Mouse (Mus musculus): ENCODE data around the gene 4921517D22Rik. TPM values are rescaled to one million over a fixed set of nuclear protein-coding genes. Genes with fewer than 3 reads are reported as not detected.

4921517D22Rik gene
- polyA plus RNA-seq, 1 experiment from 2014 or later, result not detected

DNA sequence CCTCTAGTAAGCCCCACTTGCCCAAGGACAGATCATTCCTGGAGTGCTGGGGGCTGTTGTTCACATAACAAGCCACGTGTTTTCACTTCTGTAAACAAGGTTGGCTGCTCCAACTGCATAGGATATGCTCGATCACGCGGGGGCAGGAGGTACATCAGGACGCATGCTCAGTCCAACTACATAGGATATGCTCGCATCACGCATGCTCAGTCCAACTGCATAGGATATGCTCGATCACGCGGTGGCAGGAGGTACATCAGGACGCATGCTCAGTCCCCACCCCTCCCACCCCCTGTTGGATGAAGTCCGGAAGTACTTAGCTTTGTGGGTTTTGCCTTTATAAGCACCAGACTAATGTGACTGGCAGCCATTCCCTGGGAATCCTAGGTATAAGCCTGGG is 31.9 kb downstream of the 4921517D22Rik start:
- peaks cover 18% of the 10 kb centered on the region for H3K36me3 ChIP-seq (ENCODE audit: control insufficient read depth, insufficient read depth, low read length)

DNA sequence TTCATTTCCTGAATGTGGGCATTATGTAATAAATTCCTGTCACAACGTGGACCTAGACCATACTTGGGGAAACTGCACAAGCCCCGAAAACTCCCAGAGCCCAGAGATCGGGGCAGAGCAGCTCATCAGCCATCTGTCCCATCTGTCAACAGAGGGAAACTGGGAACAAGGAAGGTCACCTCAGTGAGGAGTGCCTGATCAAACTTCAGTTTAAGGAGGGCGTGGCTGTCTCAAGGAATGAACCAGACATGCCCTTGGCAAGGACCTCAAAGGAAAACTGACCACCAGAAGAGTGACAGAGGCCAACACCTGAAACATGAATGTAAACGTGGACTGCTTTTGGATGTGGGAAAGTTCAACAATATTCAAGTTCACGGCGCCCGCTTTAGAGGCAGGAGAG is 32.5 kb downstream of the 4921517D22Rik start:
- no peak overlapping the region for H3K4me3 ChIP-seq (ENCODE audit: low read depth, low read length)
- no peak overlapping the region for H3K4me2 ChIP-seq
- no peak overlapping the region for H3K27ac ChIP-seq (ENCODE audit: low read depth, low read length)
- H3K27me3 ChIP-seq (ENCODE audit: control insufficient read depth, insufficient read depth, low read length), result no peaks in the 10 kb centered on the region
- H3K36me3 ChIP-seq (ENCODE audit: control insufficient read depth, insufficient read depth, low read length), result peaks cover 18% of the 10 kb centered on the region
- no peaks in the 10 kb centered on the region for H3K9me3 ChIP-seq (replicated peaks; ENCODE audit: control insufficient read depth, low read length)
- no peak overlapping the region for H3K9ac ChIP-seq (ENCODE audit: low read depth, low read length)
- WGBS (ENCODE audit: insufficient replicate concordance), result 89% methylated on average over 8 of the region's 8 CpGs
- no peak for ATAC-seq (replicated peaks; ENCODE audit: insufficient number of reproducible peaks, low FRiP score, low TSS enrichment)
- H3K4me1 ChIP-seq (ENCODE audit: control insufficient read depth, insufficient read depth, low read length), result peaks cover 5% of the 10 kb centered on the region; the same call in 1 of the 2 replicates

More for the DNA sequence above, 31.9 kb downstream of the 4921517D22Rik start:
- H3K9ac ChIP-seq (ENCODE audit: low read depth, low read length), result no peak overlapping the region
- no peaks in the 10 kb centered on the region for H3K27me3 ChIP-seq (ENCODE audit: control insufficient read depth, insufficient read depth, low read length)
- H3K4me1 ChIP-seq (ENCODE audit: control insufficient read depth, insufficient read depth, low read length), result no peaks in the 10 kb centered on the region; the same call in 1 of the 2 replicates
- H3K4me3 ChIP-seq (ENCODE audit: low read depth, low read length), result no peak overlapping the region
- 93% methylated on average over 12 of the region's 12 CpGs for WGBS (ENCODE audit: insufficient replicate concordance)
- H3K4me2 ChIP-seq, result no peak overlapping the region
- ATAC-seq (replicated peaks; ENCODE audit: insufficient number of reproducible peaks, low FRiP score, low TSS enrichment), result no peak
- no peaks in the 10 kb centered on the region for H3K9me3 ChIP-seq (replicated peaks; ENCODE audit: control insufficient read depth, low read length)
- H3K27ac ChIP-seq (ENCODE audit: low read depth, low read length), result no peak overlapping the region

DNA sequence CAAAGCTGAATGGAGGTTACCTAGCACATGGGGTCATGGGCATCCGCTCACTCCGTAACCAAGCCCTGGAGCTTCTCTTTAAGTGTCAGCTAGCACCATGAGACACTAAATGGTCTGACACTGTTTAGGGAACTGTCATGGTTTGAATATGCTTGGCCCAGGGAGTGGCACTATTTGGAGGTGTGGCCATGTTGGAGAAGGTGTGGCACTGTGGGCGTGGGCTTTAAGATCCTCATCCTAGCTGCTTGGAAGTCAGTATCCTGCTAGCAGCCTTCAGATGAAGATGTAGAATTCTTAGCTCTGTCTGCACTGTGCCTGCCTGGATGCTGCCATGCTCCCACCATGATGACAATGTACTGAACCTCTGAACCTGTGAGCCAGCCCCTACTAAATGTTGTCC is 33.5 kb downstream of the 4921517D22Rik start:
- ATAC-seq (replicated peaks; ENCODE audit: insufficient number of reproducible peaks, low FRiP score, low TSS enrichment), result no peak
- Histone ChIP-seq H3K4me2 (no peak overlapping the region), H3K27ac (ENCODE audit: low read depth, low read length) (no peak overlapping the region), H3K9me3 (replicated peaks; ENCODE audit: control insufficient read depth, low read length) (no peaks in the 10 kb centered on the region), H3K9ac (ENCODE audit: low read depth, low read length) (no peak overlapping the region), H3K27me3 (ENCODE audit: control insufficient read depth, insufficient read depth, low read length) (no peaks in the 10 kb centered on the region), H3K4me3 (ENCODE audit: low read depth, low read length) (no peak overlapping the region), H3K36me3 (ENCODE audit: control insufficient read depth, insufficient read depth, low read length) (peaks cover 18% of the 10 kb centered on the region), H3K4me1 (ENCODE audit: control insufficient read depth, insufficient read depth, low read length) (peaks cover 5% of the 10 kb centered on the region; the same call in 1 of the 2 replicates)
- 90% methylated on average over 3 of the region's 3 CpGs for WGBS (ENCODE audit: insufficient replicate concordance)

DNA sequence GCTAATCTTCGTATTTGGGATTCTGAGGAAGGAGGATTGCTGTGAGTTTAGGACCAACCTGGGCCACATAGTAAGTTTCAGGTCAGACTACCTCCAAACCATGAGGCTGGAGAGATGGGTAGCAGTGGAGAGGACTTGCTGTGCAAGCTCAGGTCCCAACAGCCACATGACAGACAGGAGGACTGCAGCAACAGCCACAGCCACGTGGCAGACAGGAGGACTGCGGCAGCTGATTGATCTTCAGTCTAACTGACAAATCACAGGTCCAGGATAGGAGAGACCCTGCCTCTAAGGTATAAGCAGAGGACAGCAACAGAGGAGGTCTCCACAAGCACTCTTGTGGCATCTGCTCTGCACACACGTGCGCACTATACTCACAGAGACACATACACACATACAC is 36.1 kb downstream of the 4921517D22Rik start:
- Histone ChIP-seq H3K4me2 (no peak overlapping the region), H3K36me3 (ENCODE audit: control insufficient read depth, insufficient read depth, low read length) (peaks cover 12% of the 10 kb centered on the region), H3K9me3 (replicated peaks; ENCODE audit: control insufficient read depth, low read length) (no peaks in the 10 kb centered on the region), H3K4me3 (ENCODE audit: low read depth, low read length) (no peak overlapping the region), H3K4me1 (ENCODE audit: control insufficient read depth, insufficient read depth, low read length) (peaks cover 15% of the 10 kb centered on the region), H3K27ac (ENCODE audit: low read depth, low read length) (no peak overlapping the region), H3K27me3 (ENCODE audit: control insufficient read depth, insufficient read depth, low read length) (no peaks in the 10 kb centered on the region), H3K9ac (ENCODE audit: low read depth, low read length) (no peak overlapping the region)
- 87% methylated on average over 5 of the region's 5 CpGs for WGBS (ENCODE audit: insufficient replicate concordance)
- no peak for ATAC-seq (replicated peaks; ENCODE audit: insufficient number of reproducible peaks, low FRiP score, low TSS enrichment)

DNA sequence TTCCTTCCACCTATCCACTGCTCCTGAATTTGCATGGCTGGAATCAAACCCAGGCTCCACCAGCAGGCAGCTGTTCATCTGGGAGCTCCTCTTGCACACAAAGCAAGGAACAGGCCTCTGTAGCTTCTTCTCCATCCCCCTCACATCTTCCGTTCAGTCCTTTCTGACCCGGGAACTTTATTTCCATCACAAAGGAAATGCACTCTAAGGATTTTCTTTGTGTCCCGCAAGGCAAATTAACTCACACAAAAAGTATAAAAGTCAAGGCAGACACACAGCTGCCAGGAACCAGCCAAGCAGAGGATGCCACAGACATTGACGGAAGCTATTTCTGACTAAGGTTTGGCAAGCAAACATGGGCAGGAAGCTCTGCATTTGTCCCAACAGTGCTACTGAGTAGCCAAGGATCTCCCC is 36.9 kb downstream of the 4921517D22Rik start:
- Histone ChIP-seq H3K27me3 (ENCODE audit: control insufficient read depth, insufficient read depth, low read length) (no peaks in the 10 kb centered on the region), H3K4me2 (no peak overlapping the region), H3K4me1 (ENCODE audit: control insufficient read depth, insufficient read depth, low read length) (peaks cover 23% of the 10 kb centered on the region), H3K27ac (ENCODE audit: low read depth, low read length) (no peak overlapping the region), H3K9me3 (replicated peaks; ENCODE audit: control insufficient read depth, low read length) (no peaks in the 10 kb centered on the region), H3K9ac (ENCODE audit: low read depth, low read length) (no peak overlapping the region), H3K36me3 (ENCODE audit: control insufficient read depth, insufficient read depth, low read length) (peaks cover 8% of the 10 kb centered on the region; the same call in 1 of the 2 replicates), H3K4me3 (ENCODE audit: low read depth, low read length) (no peak overlapping the region)
- 67% methylated on average over 4 of the region's 4 CpGs for WGBS (ENCODE audit: insufficient replicate concordance)
- ATAC-seq (replicated peaks; ENCODE audit: insufficient number of reproducible peaks, low FRiP score, low TSS enrichment), result no peak

DNA sequence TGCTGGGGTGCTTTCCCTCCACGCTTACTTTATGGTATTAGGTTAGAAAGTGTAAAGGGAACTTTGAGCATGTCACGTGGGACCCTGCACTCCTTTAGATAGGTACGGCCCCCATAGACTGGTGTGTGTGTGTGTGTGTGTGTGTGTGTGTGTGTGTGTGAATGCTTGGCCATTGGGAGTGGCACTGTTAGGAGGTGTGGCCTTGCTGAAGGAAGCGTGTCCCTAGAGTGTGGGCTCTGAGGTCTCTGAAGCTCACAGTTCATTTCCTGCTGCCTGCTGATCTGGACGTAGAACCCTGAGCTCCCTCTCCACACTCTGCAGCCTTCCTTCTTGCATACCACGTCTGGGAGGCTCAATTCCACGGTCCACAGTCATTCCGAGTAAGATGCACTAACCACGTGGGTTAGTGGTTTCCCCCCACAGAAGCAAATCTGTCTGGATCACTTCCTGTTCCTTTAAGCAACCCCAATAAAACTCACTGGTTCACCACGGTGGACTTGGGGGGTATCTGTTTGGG is 37.5 kb downstream of the 4921517D22Rik start:
- ATAC-seq (replicated peaks; ENCODE audit: insufficient number of reproducible peaks, low FRiP score, low TSS enrichment), result no peak
- WGBS (ENCODE audit: insufficient replicate concordance), result 65% methylated on average over 10 of the region's 10 CpGs

DNA sequence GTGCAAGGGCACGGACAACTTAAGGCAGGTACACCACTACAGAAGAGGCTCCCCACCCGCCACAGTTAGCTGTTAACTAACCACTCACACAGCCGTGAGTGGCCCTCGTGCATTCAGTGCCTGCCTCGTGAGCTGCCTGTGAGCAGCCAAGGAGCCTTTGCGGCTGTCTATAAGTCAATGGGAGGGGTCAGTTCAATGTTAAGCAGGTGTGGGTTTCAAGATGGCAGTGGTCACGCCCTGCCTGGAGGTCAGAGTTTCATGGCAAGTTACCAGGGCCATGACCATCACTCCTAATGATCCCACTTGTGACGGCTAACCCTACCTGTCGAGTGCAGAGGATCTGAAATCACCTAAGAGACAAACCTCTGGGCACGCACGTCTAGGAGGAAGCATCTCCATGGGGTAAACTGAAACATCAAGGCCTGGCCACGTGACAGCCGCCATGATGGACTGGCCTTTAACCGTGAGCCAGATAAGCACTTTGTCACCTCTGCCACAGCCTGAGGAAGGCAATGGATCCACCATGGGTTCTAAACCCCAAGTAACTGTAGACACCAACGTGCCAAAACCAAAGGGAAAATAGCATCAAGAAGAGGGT is 38.1 kb downstream of the 4921517D22Rik start:
- Histone ChIP-seq H3K27me3 (ENCODE audit: control insufficient read depth, insufficient read depth, low read length) (no peaks in the 10 kb centered on the region), H3K27ac (ENCODE audit: low read depth, low read length) (no peak overlapping the region), H3K9me3 (replicated peaks; ENCODE audit: control insufficient read depth, low read length) (no peaks in the 10 kb centered on the region), H3K4me3 (ENCODE audit: low read depth, low read length) (no peak overlapping the region), H3K36me3 (ENCODE audit: control insufficient read depth, insufficient read depth, low read length) (peaks cover 8% of the 10 kb centered on the region; the same call in 1 of the 2 replicates), H3K9ac (ENCODE audit: low read depth, low read length) (no peak overlapping the region), H3K4me1 (ENCODE audit: control insufficient read depth, insufficient read depth, low read length) (peaks cover 23% of the 10 kb centered on the region), H3K4me2 (no peak overlapping the region)
- 89% methylated on average over 15 of the region's 15 CpGs for WGBS (ENCODE audit: insufficient replicate concordance)
- ATAC-seq (replicated peaks; ENCODE audit: insufficient number of reproducible peaks, low FRiP score, low TSS enrichment), result no peak

More for the DNA sequence above, 37.5 kb downstream of the 4921517D22Rik start:
- Histone ChIP-seq H3K4me1 (ENCODE audit: control insufficient read depth, insufficient read depth, low read length) (peaks cover 23% of the 10 kb centered on the region), H3K9me3 (replicated peaks; ENCODE audit: control insufficient read depth, low read length) (no peaks in the 10 kb centered on the region), H3K36me3 (ENCODE audit: control insufficient read depth, insufficient read depth, low read length) (peaks cover 8% of the 10 kb centered on the region; the same call in 1 of the 2 replicates), H3K27ac (ENCODE audit: low read depth, low read length) (no peak overlapping the region), H3K27me3 (ENCODE audit: control insufficient read depth, insufficient read depth, low read length) (no peaks in the 10 kb centered on the region), H3K4me2 (no peak overlapping the region), H3K9ac (ENCODE audit: low read depth, low read length) (no peak overlapping the region), H3K4me3 (ENCODE audit: low read depth, low read length) (no peak overlapping the region)

DNA sequence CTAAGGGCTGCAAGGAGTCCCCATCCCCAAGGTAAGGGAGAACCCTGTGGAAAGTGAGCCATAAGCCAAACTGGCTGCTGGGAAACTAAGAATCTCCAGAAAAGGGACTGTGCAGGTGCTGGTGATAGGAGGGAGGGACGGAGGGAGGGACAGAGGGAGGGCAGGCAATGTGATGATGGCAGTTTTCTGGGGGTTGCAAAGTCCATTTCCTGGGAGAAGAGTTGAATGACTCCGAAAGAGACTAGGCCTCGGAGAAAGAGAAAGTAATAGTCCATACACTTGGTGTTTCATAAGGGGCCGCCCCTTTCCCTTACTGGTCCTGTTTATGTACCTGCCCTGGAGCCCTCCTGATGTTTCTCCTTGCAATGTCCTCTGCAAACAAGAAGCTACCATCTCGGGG is 39.4 kb downstream of the 4921517D22Rik start:
- peaks cover 23% of the 10 kb centered on the region for H3K4me1 ChIP-seq (ENCODE audit: control insufficient read depth, insufficient read depth, low read length)

DNA sequence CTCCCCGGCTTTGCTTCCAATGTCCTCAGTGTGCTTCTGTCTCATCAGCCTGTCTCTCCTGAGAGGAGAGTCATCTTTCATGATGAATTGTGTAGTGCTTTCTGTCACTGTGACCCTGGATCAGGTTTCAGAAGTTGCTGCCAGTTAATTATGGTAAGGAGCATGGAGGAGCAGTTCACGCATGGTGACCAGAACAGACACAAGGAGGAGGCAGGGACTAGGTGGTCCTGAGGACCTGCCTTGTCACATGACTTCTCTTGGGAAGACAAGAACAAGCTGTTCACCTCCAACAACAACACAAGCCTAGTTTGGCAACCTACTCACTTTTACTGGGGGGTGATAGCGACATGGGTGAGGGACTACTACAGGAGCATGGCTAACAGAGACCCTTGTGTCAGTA is 40.8 kb downstream of the 4921517D22Rik start:
- peaks cover 8% of the 10 kb centered on the region; the same call in 1 of the 2 replicates for H3K36me3 ChIP-seq (ENCODE audit: control insufficient read depth, insufficient read depth, low read length)
- H3K27me3 ChIP-seq (ENCODE audit: control insufficient read depth, insufficient read depth, low read length), result no peaks in the 10 kb centered on the region
- H3K9ac ChIP-seq (ENCODE audit: low read depth, low read length), result no peak overlapping the region
- ATAC-seq (replicated peaks; ENCODE audit: insufficient number of reproducible peaks, low FRiP score, low TSS enrichment), result no peak
- H3K4me2 ChIP-seq, result no peak overlapping the region
- 68% methylated on average over 3 of the region's 3 CpGs for WGBS (ENCODE audit: insufficient replicate concordance)
- no peak overlapping the region for H3K4me3 ChIP-seq (ENCODE audit: low read depth, low read length)
- H3K9me3 ChIP-seq (replicated peaks; ENCODE audit: control insufficient read depth, low read length), result no peaks in the 10 kb centered on the region
- H3K4me1 ChIP-seq (ENCODE audit: control insufficient read depth, insufficient read depth, low read length), result peaks cover 23% of the 10 kb centered on the region
- no peak overlapping the region for H3K27ac ChIP-seq (ENCODE audit: low read depth, low read length)

More for the DNA sequence above, 39.4 kb downstream of the 4921517D22Rik start:
- Histone ChIP-seq H3K27me3 (ENCODE audit: control insufficient read depth, insufficient read depth, low read length) (no peaks in the 10 kb centered on the region), H3K9me3 (replicated peaks; ENCODE audit: control insufficient read depth, low read length) (no peaks in the 10 kb centered on the region), H3K36me3 (ENCODE audit: control insufficient read depth, insufficient read depth, low read length) (0 out of 2 replicates have a peak, but pooled peaks cover 8% of the 10 kb centered on the region), H3K4me2 (no peak overlapping the region), H3K9ac (ENCODE audit: low read depth, low read length) (no peak overlapping the region), H3K4me3 (ENCODE audit: low read depth, low read length) (no peak overlapping the region), H3K27ac (ENCODE audit: low read depth, low read length) (no peak overlapping the region)
- 92% methylated on average over 5 of the region's 5 CpGs for WGBS (ENCODE audit: insufficient replicate concordance)
- ATAC-seq (replicated peaks; ENCODE audit: insufficient number of reproducible peaks, low FRiP score, low TSS enrichment), result no peak
